ENCODE assay signal across 8 mouse cellular contexts in genomic region chr6:92704810-92705209, GRCm38 (mm10). TPM values are rescaled to one million over a fixed set of nuclear protein-coding genes. Genes with fewer than 3 reads are reported as not detected.
DNase-seq lines count a peak whose midpoint lies in the region; ATAC-seq and TF ChIP-seq lines count a peak whose summit lies in the region.

No protein-coding gene starts in this region.

- no peaks in the 10 kb centered on the region for H3K36me3 ChIP-seq in heart, postnatal 0 days (replicated peaks; ENCODE audit: control insufficient read depth, insufficient read depth, low read length)
- no peaks in the 10 kb centered on the region for H3K36me3 ChIP-seq in lung, embryonic 16.5 days (ENCODE audit: control insufficient read depth, insufficient read depth, low read length)
- H3K36me3 ChIP-seq in stomach, embryonic 15.5 days: no peaks in the 10 kb centered on the region

- no peaks in the 10 kb centered on the region for H3K9me3 ChIP-seq in heart, postnatal 0 days (replicated peaks; ENCODE audit: control insufficient read depth, low read length)
- H3K9me3 ChIP-seq in lung, embryonic 16.5 days (ENCODE audit: control insufficient read depth, low read length): no peaks in the 10 kb centered on the region
- no peaks in the 10 kb centered on the region for H3K9me3 ChIP-seq in stomach, embryonic 15.5 days

- WGBS in heart, postnatal 0 days: 44% methylated on average over 9 of the region's 9 CpGs
- 27% methylated on average over 9 of the region's 9 CpGs for WGBS in lung, embryonic 16.5 days
- WGBS in stomach, embryonic 15.5 days: 18% methylated on average over 9 of the region's 9 CpGs

- H3K27me3 ChIP-seq in heart, postnatal 0 days (ENCODE audit: control insufficient read depth, insufficient read depth, low read length): peaks cover 8% of the 10 kb centered on the region
- H3K27me3 ChIP-seq in lung, embryonic 16.5 days (ENCODE audit: control insufficient read depth, insufficient read depth, low read depth, low read length): no peaks in the 10 kb centered on the region
- no peaks in the 10 kb centered on the region for H3K27me3 ChIP-seq in stomach, embryonic 15.5 days (replicated peaks)

- peak overlapping the region; percentile 67 for H3K27ac ChIP-seq in gastrocnemius, adult 2 months
- H3K27ac ChIP-seq in heart, postnatal 0 days (ENCODE audit: low read depth): no peak overlapping the region
- H3K27ac ChIP-seq in lung, embryonic 16.5 days (ENCODE audit: low read length): no peak overlapping the region
- H3K27ac ChIP-seq in stomach, embryonic 15.5 days: peak overlapping the region; percentile 36; the same call in 1 of the 2 replicates

- H3K4me2 ChIP-seq in heart, postnatal 0 days (ENCODE audit: low read depth, low read length): peak overlapping the region; percentile 92
- peak overlapping the region; percentile 96 for H3K4me2 ChIP-seq in lung, embryonic 16.5 days (ENCODE audit: low read depth, low read length)
- H3K4me2 ChIP-seq in stomach, embryonic 15.5 days: peak overlapping the region; percentile 93

- TF ChIP-seq CTCF in gastrocnemius, adult 2 months (IDR thresholded peaks at IDR 0.05): no peak
- TF ChIP-seq CTCF in heart, postnatal 0 days (IDR thresholded peaks at IDR 0.05; ENCODE audit: low read depth): no peak

- 0 out of 2 replicates have a peak, but pooled peaks cover 8% of the 10 kb centered on the region for H3K4me1 ChIP-seq in heart, postnatal 0 days (ENCODE audit: control insufficient read depth, insufficient read depth)
- no peaks in the 10 kb centered on the region; the same call in 1 of the 2 replicates for H3K4me1 ChIP-seq in lung, embryonic 16.5 days (replicated peaks; ENCODE audit: control insufficient read depth, insufficient read depth, low read length)
- H3K4me1 ChIP-seq in stomach, embryonic 15.5 days: peaks cover 4% of the 10 kb centered on the region; the same call in 1 of the 2 replicates

- TF ChIP-seq EP300 in heart, postnatal 0 days (IDR thresholded peaks at IDR 0.05; ENCODE audit: low read depth): no peak

- ATAC-seq in heart, postnatal 0 days (ENCODE audit: insufficient read depth, low read depth): no peak
- ATAC-seq in lung, embryonic 16.5 days (ENCODE audit: low read depth): peak; percentile 13; the same call in 1 of the 2 replicates
- no peak for ATAC-seq in stomach, embryonic 15.5 days (ENCODE audit: insufficient read depth, low FRiP score, low read depth)
- no peak for ATAC-seq in megakaryocyte-erythroid progenitor cell, adult 5-6 weeks (replicated peaks; ENCODE audit: low FRiP score, low TSS enrichment, poor library complexity, severe bottlenecking)

- peak; percentile 16 for DNase-seq in gastrocnemius, adult 2 months
- no peak for DNase-seq in gastrocnemius, postnatal 4 days (ENCODE audit: low spot score in 2 of 2)
- peak; percentile 70 for DNase-seq in embryo, embryonic 10.5 days (ENCODE audit: low spot score)
- no peak for DNase-seq in heart, postnatal 0 days (ENCODE audit: low spot score)
- DNase-seq in adrenal gland, adult 2 months: no peak

- H3K9ac ChIP-seq in heart, postnatal 0 days (replicated peaks; ENCODE audit: low read depth, low read length): no peak overlapping the region
- H3K9ac ChIP-seq in lung, embryonic 16.5 days (ENCODE audit: low read length): no peak overlapping the region
- H3K9ac ChIP-seq in stomach, embryonic 15.5 days: no peak overlapping the region

- H3K4me3 ChIP-seq in gastrocnemius, adult 2 months: peak overlapping the region; percentile 83
- H3K4me3 ChIP-seq in heart, postnatal 0 days (ENCODE audit: low read depth, low read length): peak overlapping the region; percentile 74
- peak overlapping the region; percentile 73 for H3K4me3 ChIP-seq in lung, embryonic 16.5 days (ENCODE audit: low read length)
- peak overlapping the region; percentile 73 for H3K4me3 ChIP-seq in stomach, embryonic 15.5 days (replicated peaks)

- intact Hi-C loops in gastrocnemius, adult 2 months (cut with DNase I): no loop called here

RNA-seq across cellular contexts. Expression of gene Prickle2, which starts 1.1 kb away (rescaled TPM):
- 1 to 10 TPM; 1.2 to 2.3 TPM for total RNA-seq in gastrocnemius, adult 2 months (2021)
- total RNA-seq in gastrocnemius, postnatal 4 days (2021): 10 to 100 TPM; 11.4 to 12.7 TPM
- 5.4 and 6.9 TPM in 2 replicates for total RNA-seq in heart, postnatal 0 days (2014; rRNA removed; ENCODE audit: low replicate concordance)
- polyA plus RNA-seq in heart, postnatal 0 days (2015; fragmentation: Nextera tagmentation; extraction: Ambion mirVana): 2.2 TPM in 2 replicates
- polyA plus RNA-seq in lung, embryonic 16.5 days (2015; fragmentation: Nextera tagmentation; extraction: Ambion mirVana): 8.1 and 8.3 TPM in 2 replicates
- polyA plus RNA-seq in stomach, embryonic 15.5 days (2015; fragmentation: Nextera tagmentation; extraction: Ambion mirVana): 7.7 and 8.5 TPM in 2 replicates
- total RNA-seq in adrenal gland, adult 2 months (2021): 10 to 100 TPM in 1 of 2 experiments, 1 to 10 TPM in 1; 5.0 to 11.1 TPM
- polyA plus RNA-seq in adrenal gland, adult 2 months (2012; rRNA removed): 1.8 and 2.4 TPM in 2 replicates
- total RNA-seq in megakaryocyte-erythroid progenitor cell, adult 5-6 weeks (2014; fragmentation: Nextera tagmentation): not detected in 2 replicates
- total RNA-seq in megakaryocyte-erythroid progenitor cell, adult 5-6 weeks (2017): not detected in 2 replicates

Comparison
In these comparisons a context has a peak if more than half of its experiments do, and no peak if none do; other contexts are left out.
1. DNase-seq: peak in gastrocnemius, adult 2 months (single experiment) and embryo, embryonic 10.5 days (single experiment); none in gastrocnemius, postnatal 4 days (0 of 2), heart, postnatal 0 days (single experiment) and adrenal gland, adult 2 months (single experiment).
2. H3K27ac ChIP-seq: peak in gastrocnemius, adult 2 months (single experiment) and stomach, embryonic 15.5 days (single experiment); none in heart, postnatal 0 days (single experiment) and lung, embryonic 16.5 days (single experiment).
3. Peak in every context shown above with its lines, with median percentiles within 50 percentile points of each other: H3K4me3 ChIP-seq and H3K4me2 ChIP-seq.